Mouse (Mus musculus): ENCODE results near the gene Gm20379. TPM values are rescaled to one million over a fixed set of nuclear protein-coding genes. Genes with fewer than 3 reads are reported as not detected.

Gene Gm20379
- polyA plus RNA-seq, 1 experiment from 2014 or later: 1.1 TPM

GRCm38 (mm10) chr13:92326030-92326429 lies 20.2 kb downstream of the Gm20379 start:
- no peak overlapping the region for H3K4me3 ChIP-seq (replicated peaks; ENCODE audit: low read length)
- H3K9ac ChIP-seq: no peak overlapping the region
- WGBS: 74% methylated on average over 5 of the region's 5 CpGs
- ATAC-seq (ENCODE audit: low FRiP score) (no peak), DNase-seq (ENCODE audit: low spot score) (no peak)
- no peaks in the 10 kb centered on the region for H3K4me1 ChIP-seq (replicated peaks; ENCODE audit: control insufficient read depth, insufficient read depth, low read length)
- H3K36me3 ChIP-seq (replicated peaks; ENCODE audit: control insufficient read depth, insufficient read depth): no peaks in the 10 kb centered on the region
- no peak overlapping the region for H3K27ac ChIP-seq
- no peaks in the 10 kb centered on the region for H3K9me3 ChIP-seq (ENCODE audit: control insufficient read depth, low read length)
- H3K4me2 ChIP-seq (replicated peaks): no peak overlapping the region
- H3K27me3 ChIP-seq (ENCODE audit: control insufficient read depth, insufficient read depth, low read length): no peaks in the 10 kb centered on the region

GRCm38 (mm10) chr13:92328000-92328399 lies 22.2 kb downstream of the Gm20379 start:
- no peak overlapping the region for H3K4me2 ChIP-seq (replicated peaks)
- DNase-seq (ENCODE audit: low spot score) (no peak), ATAC-seq (ENCODE audit: low FRiP score) (no peak)
- H3K4me3 ChIP-seq (replicated peaks; ENCODE audit: low read length): no peak overlapping the region
- no peaks in the 10 kb centered on the region for H3K36me3 ChIP-seq (replicated peaks; ENCODE audit: control insufficient read depth, insufficient read depth)
- H3K9ac ChIP-seq: no peak overlapping the region
- H3K27ac ChIP-seq: no peak overlapping the region
- no peaks in the 10 kb centered on the region for H3K9me3 ChIP-seq (ENCODE audit: control insufficient read depth, low read length)
- no peaks in the 10 kb centered on the region for H3K27me3 ChIP-seq (ENCODE audit: control insufficient read depth, insufficient read depth, low read length)
- H3K4me1 ChIP-seq (replicated peaks; ENCODE audit: control insufficient read depth, insufficient read depth, low read length): no peaks in the 10 kb centered on the region
- WGBS: 95% methylated on average over 2 of the region's 2 CpGs

GRCm38 (mm10) chr13:92330621-92331020 lies 24.8 kb downstream of the Gm20379 start:
- Histone ChIP-seq H3K9ac (no peak overlapping the region), H3K27ac (no peak overlapping the region), H3K27me3 (ENCODE audit: control insufficient read depth, insufficient read depth, low read length) (no peaks in the 10 kb centered on the region), H3K36me3 (replicated peaks; ENCODE audit: control insufficient read depth, insufficient read depth) (no peaks in the 10 kb centered on the region), H3K9me3 (ENCODE audit: control insufficient read depth, low read length) (no peaks in the 10 kb centered on the region), H3K4me2 (replicated peaks) (no peak overlapping the region), H3K4me1 (replicated peaks; ENCODE audit: control insufficient read depth, insufficient read depth, low read length) (no peaks in the 10 kb centered on the region), H3K4me3 (replicated peaks; ENCODE audit: low read length) (no peak overlapping the region)
- ATAC-seq (ENCODE audit: low FRiP score): no peak
- DNase-seq (ENCODE audit: low spot score): no peak
- 94% methylated on average over 3 of the region's 3 CpGs for WGBS

GRCm38 (mm10) chr13:92332103-92332879 lies 26.5 kb downstream of the Gm20379 start:
- no peaks in the 10 kb centered on the region for H3K36me3 ChIP-seq (replicated peaks; ENCODE audit: control insufficient read depth, insufficient read depth)
- no peaks in the 10 kb centered on the region for H3K4me1 ChIP-seq (replicated peaks; ENCODE audit: control insufficient read depth, insufficient read depth, low read length)
- H3K4me3 ChIP-seq (replicated peaks; ENCODE audit: low read length): no peak overlapping the region
- no peak for DNase-seq (ENCODE audit: low spot score)
- H3K27me3 ChIP-seq (ENCODE audit: control insufficient read depth, insufficient read depth, low read length): no peaks in the 10 kb centered on the region
- H3K9me3 ChIP-seq (ENCODE audit: control insufficient read depth, low read length): no peaks in the 10 kb centered on the region
- no peak overlapping the region for H3K4me2 ChIP-seq (replicated peaks)
- H3K9ac ChIP-seq: no peak overlapping the region
- no peak overlapping the region for H3K27ac ChIP-seq
- ATAC-seq (ENCODE audit: low FRiP score): no peak
- 88% methylated on average over 15 of the region's 15 CpGs for WGBS

GRCm38 (mm10) chr13:92336857-92337256 lies 31.1 kb downstream of the Gm20379 start:
- no peak for DNase-seq (ENCODE audit: low spot score)
- no peaks in the 10 kb centered on the region for H3K4me1 ChIP-seq (replicated peaks; ENCODE audit: control insufficient read depth, insufficient read depth, low read length)
- no peak overlapping the region for H3K4me3 ChIP-seq (replicated peaks; ENCODE audit: low read length)
- no peaks in the 10 kb centered on the region for H3K9me3 ChIP-seq (ENCODE audit: control insufficient read depth, low read length)
- 100% methylated on average over 1 of the region's 1 CpGs for WGBS
- no peak for ATAC-seq (ENCODE audit: low FRiP score)
- H3K9ac ChIP-seq: no peak overlapping the region
- no peak overlapping the region for H3K27ac ChIP-seq
- no peak overlapping the region for H3K4me2 ChIP-seq (replicated peaks)
- no peaks in the 10 kb centered on the region for H3K27me3 ChIP-seq (ENCODE audit: control insufficient read depth, insufficient read depth, low read length)
- peaks cover 16% of the 10 kb centered on the region for H3K36me3 ChIP-seq (replicated peaks; ENCODE audit: control insufficient read depth, insufficient read depth)

GRCm38 (mm10) chr13:92337773-92338462 lies 32.1 kb downstream of the Gm20379 start:
- DNase-seq (ENCODE audit: low spot score) (no peak), ATAC-seq (ENCODE audit: low FRiP score) (no peak)
- no peak overlapping the region for H3K27ac ChIP-seq
- 89% methylated on average over 6 of the region's 6 CpGs for WGBS
- H3K4me3 ChIP-seq (replicated peaks; ENCODE audit: low read length): no peak overlapping the region
- H3K36me3 ChIP-seq (replicated peaks; ENCODE audit: control insufficient read depth, insufficient read depth): peaks cover 26% of the 10 kb centered on the region
- H3K9me3 ChIP-seq (ENCODE audit: control insufficient read depth, low read length): no peaks in the 10 kb centered on the region
- H3K4me1 ChIP-seq (replicated peaks; ENCODE audit: control insufficient read depth, insufficient read depth, low read length): no peaks in the 10 kb centered on the region
- H3K27me3 ChIP-seq (ENCODE audit: control insufficient read depth, insufficient read depth, low read length): no peaks in the 10 kb centered on the region
- H3K4me2 ChIP-seq (replicated peaks): no peak overlapping the region
- no peak overlapping the region for H3K9ac ChIP-seq

- peaks cover 44% of the 10 kb centered on the region for H3K36me3 ChIP-seq (replicated peaks; ENCODE audit: control insufficient read depth, insufficient read depth)
- H3K9me3 ChIP-seq (ENCODE audit: control insufficient read depth, low read length): no peaks in the 10 kb centered on the region
- H3K27ac ChIP-seq: no peak overlapping the region
- H3K27me3 ChIP-seq (ENCODE audit: control insufficient read depth, insufficient read depth, low read length): no peaks in the 10 kb centered on the region
- no peak overlapping the region for H3K4me3 ChIP-seq (replicated peaks; ENCODE audit: low read length)
- DNase-seq (ENCODE audit: low spot score) (no peak), ATAC-seq (ENCODE audit: low FRiP score) (no peak)
- H3K4me1 ChIP-seq (replicated peaks; ENCODE audit: control insufficient read depth, insufficient read depth, low read length): no peaks in the 10 kb centered on the region
- H3K4me2 ChIP-seq (replicated peaks): no peak overlapping the region
- 97% methylated on average over 3 of the region's 3 CpGs for WGBS
- no peak overlapping the region for H3K9ac ChIP-seq
These were observed 34.0 kb downstream of the Gm20379 start for GRCm38 (mm10) chr13:92339787-92340186.

- H3K9ac ChIP-seq: no peak overlapping the region
- no peak overlapping the region for H3K4me3 ChIP-seq (replicated peaks; ENCODE audit: low read length)
- no peaks in the 10 kb centered on the region for H3K4me1 ChIP-seq (replicated peaks; ENCODE audit: control insufficient read depth, insufficient read depth, low read length)
- H3K9me3 ChIP-seq (ENCODE audit: control insufficient read depth, low read length): no peaks in the 10 kb centered on the region
- DNase-seq (ENCODE audit: low spot score) (no peak), ATAC-seq (ENCODE audit: low FRiP score) (no peak)
- 90% methylated on average over 8 of the region's 8 CpGs for WGBS
- no peak overlapping the region for H3K4me2 ChIP-seq (replicated peaks)
- no peak overlapping the region for H3K27ac ChIP-seq
- H3K36me3 ChIP-seq (replicated peaks; ENCODE audit: control insufficient read depth, insufficient read depth): peaks cover 80% of the 10 kb centered on the region
- H3K27me3 ChIP-seq (ENCODE audit: control insufficient read depth, insufficient read depth, low read length): no peaks in the 10 kb centered on the region
These were observed 38.3 kb downstream of the Gm20379 start for GRCm38 (mm10) chr13:92344033-92344432.

GRCm38 (mm10) chr13:92346338-92346737 lies 40.6 kb downstream of the Gm20379 start:
- Histone ChIP-seq H3K4me3 (replicated peaks; ENCODE audit: low read length) (no peak overlapping the region), H3K27ac (no peak overlapping the region), H3K27me3 (ENCODE audit: control insufficient read depth, insufficient read depth, low read length) (no peaks in the 10 kb centered on the region), H3K4me2 (replicated peaks) (no peak overlapping the region), H3K4me1 (replicated peaks; ENCODE audit: control insufficient read depth, insufficient read depth, low read length) (no peaks in the 10 kb centered on the region), H3K9me3 (ENCODE audit: control insufficient read depth, low read length) (no peaks in the 10 kb centered on the region), H3K36me3 (replicated peaks; ENCODE audit: control insufficient read depth, insufficient read depth) (peaks cover 71% of the 10 kb centered on the region), H3K9ac (no peak overlapping the region)
- no peak for ATAC-seq (ENCODE audit: low FRiP score)
- no peak for DNase-seq (ENCODE audit: low spot score)
- WGBS: 79% methylated on average over 5 of the region's 5 CpGs
